Mouse (Mus musculus) naive thymus-derived CD4-positive, alpha-beta T cell, adult 2 months (primary cell): ENCODE data around the gene Slit2.
"Not testable (repeated sequence)": the region's sequence is repeated elsewhere in the genome, so short reads cannot be mapped to it uniquely, and the experiment has no call there.

ENCODE experiments used
- DNase-seq: peaks from one replicate; pipeline ENCODE4 v3.0.0-alpha.2; 2011; ENCODE audit warnings: low read depth

Slit2 gene

DNA sequence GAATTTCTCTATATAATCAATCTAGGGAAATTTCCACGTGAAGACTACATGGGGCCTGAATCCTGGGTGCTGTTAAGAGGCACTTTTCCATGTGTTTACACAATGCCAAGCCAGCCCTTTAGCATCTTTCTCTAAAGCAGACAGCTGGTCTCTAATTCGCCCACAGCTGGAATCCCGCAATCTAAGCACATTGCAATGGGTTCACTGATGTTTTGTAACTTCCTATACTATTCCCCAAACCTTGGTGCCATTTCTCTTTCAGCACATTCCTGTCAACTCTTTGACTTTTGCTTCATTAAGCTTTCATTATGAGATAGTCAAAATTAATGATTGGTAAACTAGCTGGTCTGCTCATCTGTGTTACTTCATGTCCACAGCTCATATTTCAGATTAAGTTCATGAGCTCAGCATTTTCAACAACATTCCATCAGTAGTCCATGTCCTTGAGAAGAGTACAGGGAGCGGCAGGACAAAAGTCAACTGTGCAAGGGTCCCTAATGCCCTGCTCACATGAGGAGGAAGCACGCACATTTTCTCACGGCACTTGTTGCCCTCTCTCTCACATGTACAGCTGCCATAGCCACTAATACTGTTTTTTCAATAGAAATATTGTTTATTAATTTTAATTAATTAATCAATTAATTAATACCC, 247.6 kb downstream of the Slit2 start:
- DNase-seq: no peak

GRCm38 (mm10) chr5:48234728-48235127, 251.8 kb downstream of the Slit2 start:
- DNase-seq: no peak

DNA sequence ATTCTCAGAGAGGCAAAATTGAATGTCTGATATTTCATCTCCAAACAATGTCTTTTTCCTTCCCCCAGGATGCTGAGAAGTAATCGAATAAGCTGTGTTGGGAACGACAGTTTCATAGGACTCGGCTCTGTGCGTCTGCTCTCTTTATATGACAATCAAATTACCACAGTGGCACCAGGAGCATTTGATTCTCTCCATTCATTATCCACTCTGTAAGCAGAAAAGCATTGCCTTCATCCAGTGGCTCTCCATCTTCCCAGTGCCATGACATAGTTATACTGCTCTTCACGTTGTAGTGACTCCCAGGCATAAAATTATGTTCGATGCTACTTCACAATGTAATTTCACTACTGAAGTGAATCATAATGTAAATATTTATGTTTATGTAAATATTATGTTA, 252.3 kb downstream of the Slit2 start:
- DNase-seq: no peak

GRCm38 (mm10) chr5:48240751-48241150, 257.8 kb downstream of the Slit2 start:
- not testable (repeated sequence) for DNase-seq

DNA sequence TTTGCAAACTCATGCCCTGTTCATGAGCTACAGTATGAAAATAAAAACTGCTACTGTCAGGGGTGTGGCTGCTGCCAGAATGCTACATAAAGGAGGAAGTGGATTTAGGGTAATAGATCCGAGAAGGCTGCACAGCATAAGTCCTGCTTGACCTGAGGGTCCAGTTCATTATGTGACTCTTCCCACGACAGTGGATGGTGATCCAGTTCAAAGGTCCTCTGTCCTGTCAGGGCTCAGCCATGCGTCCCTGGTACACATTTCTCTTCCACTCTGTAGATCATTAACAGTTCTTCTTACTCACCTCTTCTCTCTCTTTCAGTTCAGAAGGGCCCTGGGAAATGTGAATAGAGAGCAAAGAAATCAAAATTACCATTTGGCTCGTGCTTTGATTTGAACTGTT, 265.4 kb downstream of the Slit2 start:
- no peak for DNase-seq

DNA sequence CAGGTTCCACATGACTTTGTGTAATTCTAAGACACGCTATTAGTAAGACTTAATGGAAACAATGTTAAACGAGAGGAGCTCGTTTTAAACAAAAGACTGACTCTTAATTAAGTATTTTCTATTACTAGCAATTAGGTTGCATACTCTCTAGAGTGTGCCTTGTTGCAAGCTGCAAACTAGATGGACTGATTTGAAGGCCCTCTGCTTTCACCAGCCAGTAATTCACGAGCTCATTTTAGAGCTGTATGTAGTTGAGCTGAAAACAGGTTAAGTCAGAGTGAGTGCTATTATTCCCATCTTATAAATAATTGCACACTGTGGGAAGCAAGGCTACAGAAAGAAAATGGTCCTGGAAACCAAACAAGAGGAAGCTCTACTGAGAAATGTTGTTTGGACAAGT, 294.6 kb downstream of the Slit2 start:
- DNase-seq: no peak

DNA sequence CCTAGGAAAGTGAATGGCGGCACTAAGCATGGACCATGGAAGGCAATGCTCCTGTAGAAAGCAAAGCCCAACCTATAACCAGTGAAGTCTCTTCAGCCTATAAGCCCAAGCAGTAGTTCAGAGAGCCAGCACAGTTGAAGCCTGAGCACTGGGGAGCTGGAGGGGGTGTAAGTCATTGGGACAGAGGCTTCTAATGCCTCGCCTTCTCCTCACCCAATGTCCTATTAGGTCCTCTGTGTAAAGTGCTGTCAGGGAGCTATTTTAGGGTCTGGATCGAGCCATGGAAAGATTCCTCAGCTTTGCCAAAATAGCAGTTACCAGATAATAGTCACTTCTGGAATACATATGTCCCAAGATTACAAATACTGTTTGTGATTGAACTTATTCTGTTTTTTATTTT, 318.2 kb downstream of the Slit2 start:
- no peak for DNase-seq

GRCm38 (mm10) chr5:48315057-48315602, 332.2 kb downstream of the Slit2 start:
- no peak for DNase-seq

DNA sequence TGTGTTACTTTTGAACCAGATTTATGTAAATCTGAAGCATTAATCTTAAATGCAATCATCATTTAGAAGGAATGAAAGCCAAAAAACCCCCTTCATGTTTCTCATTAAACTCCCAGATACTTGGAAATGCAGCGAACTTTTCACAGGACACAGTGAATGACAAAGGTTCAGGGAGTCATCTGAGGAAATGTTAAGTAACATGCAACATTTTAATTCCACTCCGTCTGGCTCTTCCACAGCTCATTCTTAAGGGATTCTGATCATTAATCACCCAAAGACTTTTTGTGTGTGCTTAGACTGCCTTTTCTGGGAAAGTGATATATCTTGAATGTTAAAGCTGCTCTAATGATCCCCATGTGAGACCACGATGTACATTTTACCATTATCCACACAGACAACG, 337.7 kb downstream of the Slit2 start:
- DNase-seq: no peak

- no peak for DNase-seq
Measured at GRCm38 (mm10) chr5:48326221-48326620, 343.3 kb downstream of the Slit2 start.

- DNase-seq: no peak
Measured at GRCm38 (mm10) chr5:48327652-48328051, 344.7 kb downstream of the Slit2 start, which contains the start of gene 5730480H06Rik. TSS of gene 5730480H06Rik (plus strand) at chr5:48327952.

GRCm38 (mm10) chr5:48329751-48330150, 346.8 kb downstream of the Slit2 start:
- no peak for DNase-seq

GRCm38 (mm10) chr5:48330817-48331216, 347.9 kb downstream of the Slit2 start:
- no peak for DNase-seq

DNA sequence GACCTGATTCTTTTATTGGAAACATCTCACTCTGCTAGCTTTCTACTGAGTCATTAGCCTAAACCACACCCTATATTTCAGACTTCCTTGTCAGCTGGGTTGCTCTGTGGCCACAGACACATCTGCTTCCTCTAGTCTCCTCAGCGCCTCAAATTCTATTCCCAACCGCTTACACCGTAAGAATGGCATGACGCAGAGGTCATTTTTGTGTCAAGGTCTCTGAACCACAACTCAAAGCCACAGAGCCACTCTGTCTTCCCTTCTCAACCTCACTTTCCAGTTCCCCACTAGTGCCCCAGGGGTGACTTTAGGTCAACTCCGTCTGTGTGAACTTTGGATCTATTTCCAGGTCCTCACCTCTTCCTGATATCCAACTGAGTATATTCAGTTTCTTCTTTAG, 348.5 kb downstream of the Slit2 start:
- DNase-seq: no peak

DNA sequence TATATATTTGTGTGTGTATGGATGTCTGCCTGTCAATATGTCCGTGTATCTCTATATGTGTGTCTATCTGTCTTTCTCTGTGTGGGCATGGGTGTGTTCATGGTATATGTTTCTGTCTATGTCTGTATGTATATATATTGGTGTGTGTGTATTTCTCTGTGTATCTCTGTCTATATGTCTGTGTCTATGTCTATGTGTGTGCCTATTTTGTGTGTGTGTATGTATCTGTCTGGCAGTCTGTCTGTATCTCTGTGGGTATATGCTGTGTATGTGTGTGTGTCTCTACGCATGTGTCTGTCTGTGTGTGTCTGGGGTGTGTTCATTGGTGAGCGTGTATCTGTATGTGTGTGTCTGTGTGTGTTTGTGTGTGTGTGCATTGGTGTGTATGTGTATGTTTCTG, 350.5 kb downstream of the Slit2 start:
- DNase-seq: no peak

DNA sequence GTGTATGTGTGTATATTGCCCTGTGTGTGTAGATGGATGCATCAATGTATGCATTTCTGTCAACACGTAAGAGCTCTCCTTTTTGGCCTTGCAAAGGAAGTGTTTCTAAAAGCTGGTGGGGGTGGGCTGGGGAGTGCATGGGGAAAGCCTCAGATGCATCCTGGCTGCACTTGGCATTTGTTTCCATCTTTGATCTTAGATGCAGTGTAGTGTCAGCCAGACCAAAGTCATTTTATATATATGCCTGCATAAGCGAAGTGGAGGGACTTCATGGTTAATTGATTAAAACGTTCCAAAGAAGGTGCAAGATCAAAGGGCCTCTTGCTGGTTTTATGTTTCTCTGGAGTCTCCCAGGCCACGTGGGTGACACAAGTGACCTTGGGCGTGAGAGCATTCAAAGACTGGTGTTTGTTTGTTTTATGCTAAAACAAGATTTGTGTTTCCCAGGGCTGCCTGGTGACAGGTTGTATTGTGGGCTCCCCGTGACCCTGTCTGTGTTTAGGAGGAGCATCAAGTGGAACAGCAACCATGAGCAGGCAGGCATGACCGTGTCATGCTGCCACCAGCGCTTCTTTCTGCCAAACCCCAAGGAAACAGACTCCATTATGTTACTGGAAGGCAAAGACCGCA, 351.1 kb downstream of the Slit2 start:
- DNase-seq: no peak

GRCm38 (mm10) chr5:48340808-48341433, 358.0 kb downstream of the Slit2 start:
- DNase-seq: no peak

- DNase-seq: peak; percentile 3
Measured at GRCm38 (mm10) chr5:48345095-48345982, 362.4 kb downstream of the Slit2 start.

DNA sequence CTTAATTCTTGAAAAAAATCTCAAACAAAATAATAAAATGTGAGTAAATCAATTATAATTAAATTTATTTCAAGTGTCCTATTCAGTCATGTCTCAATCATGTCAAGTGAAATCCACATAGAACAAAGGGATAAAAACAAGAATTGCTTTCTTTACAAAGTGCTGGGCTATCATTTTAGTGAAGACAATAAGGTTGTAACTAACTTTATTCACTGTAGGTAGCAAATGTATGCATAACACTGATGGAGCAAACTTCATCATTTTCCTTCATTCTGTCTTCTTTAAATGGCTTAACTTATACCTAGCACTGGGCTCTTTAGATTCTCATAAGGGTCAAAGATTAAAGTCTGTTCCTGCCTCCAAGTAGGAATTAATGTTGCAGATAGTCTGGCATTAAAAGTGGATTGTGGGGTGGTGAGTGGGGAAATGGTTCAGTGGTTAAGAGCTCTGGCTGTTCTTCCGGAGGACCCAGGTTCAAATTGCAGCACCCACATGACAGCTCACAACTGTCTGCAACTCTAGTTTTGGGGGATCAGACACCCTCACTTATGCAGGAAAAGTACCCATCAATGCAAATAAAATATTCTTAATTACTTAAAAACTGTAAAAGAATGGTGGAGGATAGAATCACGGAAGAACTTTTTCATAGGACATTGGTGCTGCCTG, 363.2 kb downstream of the Slit2 start:
- DNase-seq: no peak

GRCm38 (mm10) chr5:48349309-48349708, 366.4 kb downstream of the Slit2 start:
- no peak for DNase-seq
